Mouse (Mus musculus) embryo, embryonic 10.5 days (tissue): ENCODE measurements around the gene Gm5771.
"Not testable (repeated sequence)": the region's sequence is repeated elsewhere in the genome, so short reads cannot be mapped to it uniquely, and the experiment has no call there.

Source experiments
- DNase-seq: peaks from one replicate; pipeline ENCODE4 v3.0.0-alpha.2; 2015; ENCODE audit warnings: low spot score

The Gm5771 gene

GRCm38 (mm10) chr6:41392056-41392455 is at the start of gene Gm5771:
Gene Gm5771, plus strand, starts transcription at chr6:41392356.
- DNase-seq: not testable (repeated sequence)

GRCm38 (mm10) chr6:41353932-41354331 is 38.2 kb upstream of the Gm5771 start, which contains the start of gene Try10:
Gene Try10, plus strand, starts transcription at chr6:41354105.
- DNase-seq: no peak

- DNase-seq: not testable (repeated sequence)
Observed at GRCm38 (mm10) chr6:41373772-41374171, 18.4 kb upstream of the Gm5771 start.

GRCm38 (mm10) chr6:41377578-41377977 is 14.6 kb upstream of the Gm5771 start, which contains the start of gene Prss3:
Gene Prss3, minus strand, starts transcription at chr6:41377678.
- DNase-seq: not testable (repeated sequence)

GRCm38 (mm10) chr6:41386781-41387180 is 5.4 kb upstream of the Gm5771 start:
- DNase-seq: no peak

- not testable (repeated sequence) for DNase-seq
Observed at GRCm38 (mm10) chr6:41391640-41392039, 516 bp upstream of the Gm5771 start.

- DNase-seq: not testable (repeated sequence)
Observed at GRCm38 (mm10) chr6:41442261-41442660, 50.1 kb downstream of the Gm5771 start.

GRCm38 (mm10) chr6:41446045-41446444 is 53.9 kb downstream of the Gm5771 start, which contains the start of gene Gm10334:
Gene Gm10334, minus strand, starts transcription at chr6:41446145.
- DNase-seq: not testable (repeated sequence)
